Mouse (Mus musculus) kidney, adult 8-10 months (tissue): ENCODE data around the gene Plcb2.

Source experiments
- DNase-seq, 2 experiments: peaks; one replicate each; pipeline ENCODE4 v3.0.0; 2022

The Plcb2 gene

GRCm38 (mm10) chr2:118682544-118683260 lies 45.5 kb downstream of the Plcb2 start:
- DNase-seq, result peak in 1 of 2 experiments; percentile 71

GRCm38 (mm10) chr2:118680926-118681325 lies 47.3 kb downstream of the Plcb2 start:
- no peak for DNase-seq

GRCm38 (mm10) chr2:118679577-118679976 lies 48.7 kb downstream of the Plcb2 start:
- DNase-seq, result no peak

DNA sequence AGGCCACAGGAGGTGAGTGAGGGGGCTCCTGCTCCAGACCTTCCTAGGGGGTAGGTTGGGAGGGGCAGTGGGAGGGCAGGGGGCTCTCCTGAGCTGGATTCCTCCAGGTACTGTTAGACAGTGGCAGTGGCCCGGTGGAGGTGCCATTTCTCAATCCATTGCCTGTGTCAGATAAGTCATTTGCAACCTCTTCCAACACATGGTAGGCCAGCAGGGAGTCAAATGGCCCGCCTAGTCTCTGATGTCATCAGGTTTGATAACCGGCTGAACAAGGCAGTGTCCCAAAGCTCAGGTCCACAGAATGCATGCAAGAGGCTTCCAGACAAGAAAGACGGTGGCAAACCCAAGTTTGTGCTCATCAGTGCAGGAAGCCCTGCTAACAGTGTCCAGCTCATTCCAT lies 50.4 kb downstream of the Plcb2 start:
- DNase-seq, result no peak

DNA sequence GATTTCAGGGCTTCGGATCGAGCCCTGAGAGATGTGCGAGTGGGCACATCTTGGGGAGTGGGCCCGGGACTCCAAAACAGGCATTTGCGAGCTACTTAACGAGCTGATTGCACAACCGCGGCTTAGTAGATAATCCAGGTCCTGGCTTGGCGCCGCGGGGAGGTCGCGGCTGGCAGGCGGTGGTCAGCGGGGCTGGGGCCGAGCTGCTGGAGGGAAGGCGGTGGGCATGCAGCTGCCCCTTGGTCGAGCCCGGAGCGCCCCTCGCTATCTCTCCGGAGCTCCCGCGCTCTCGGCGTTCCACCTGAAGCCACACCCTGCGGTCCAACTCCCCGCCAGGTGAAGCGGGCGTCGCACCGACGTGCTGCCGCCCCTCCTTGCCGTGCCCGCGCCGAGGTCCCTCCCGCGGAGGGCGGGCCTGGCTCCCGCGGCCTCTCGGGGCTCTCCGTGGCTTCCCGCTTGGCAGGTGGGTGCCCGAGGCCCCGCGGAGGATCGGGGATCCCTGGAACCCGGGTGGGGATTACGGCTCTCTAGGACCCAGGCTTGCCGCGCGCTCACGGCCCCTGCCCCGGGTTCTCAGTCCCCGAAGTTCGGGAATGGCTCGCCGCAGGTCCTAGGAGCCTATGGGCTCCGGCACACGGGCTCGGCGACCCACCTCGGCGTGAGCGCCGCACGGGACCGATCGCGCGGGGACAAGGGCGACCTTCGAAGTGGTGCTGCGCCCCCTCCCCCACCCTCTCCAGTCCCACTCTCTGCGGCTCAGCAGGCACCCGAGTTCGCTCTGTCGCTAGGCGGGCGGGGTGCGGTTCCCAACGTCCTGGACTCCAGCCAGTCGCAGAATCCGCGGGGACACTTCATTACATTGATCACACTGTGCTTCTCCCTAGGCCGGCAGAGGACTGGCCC lies 51.1 kb downstream of the Plcb2 start:
- no peak for DNase-seq

GRCm38 (mm10) chr2:118674500-118674899 lies 53.7 kb downstream of the Plcb2 start:
- no peak for DNase-seq

GRCm38 (mm10) chr2:118673686-118674465 lies 54.4 kb downstream of the Plcb2 start:
- no peak for DNase-seq

GRCm38 (mm10) chr2:118671728-118672127 lies 56.5 kb downstream of the Plcb2 start:
- no peak for DNase-seq

DNA sequence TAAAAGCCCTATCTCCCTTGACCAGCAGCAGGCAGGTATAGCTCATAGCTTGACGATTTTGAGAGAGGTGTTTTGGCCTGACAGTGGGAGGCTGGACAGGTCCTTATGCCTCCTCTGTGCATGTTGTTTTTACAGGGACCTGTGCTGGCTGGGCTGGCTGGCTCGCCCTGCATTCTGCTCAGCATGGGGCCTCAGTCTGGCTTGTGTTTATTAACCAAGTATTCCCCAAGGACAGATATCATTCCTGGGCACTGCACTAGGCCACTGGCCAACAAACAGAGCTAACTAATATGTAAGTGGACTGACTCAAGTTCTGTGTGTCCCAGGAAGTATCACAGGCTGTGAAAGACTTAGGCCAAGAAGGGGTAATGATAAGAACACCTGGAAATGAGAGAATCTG lies 58.5 kb downstream of the Plcb2 start:
- peak; percentile 77 to 88 for DNase-seq

- peak; percentile 75 to 88 for DNase-seq
Observed at GRCm38 (mm10) chr2:118669245-118669644, 59.0 kb downstream of the Plcb2 start.

- DNase-seq, result no peak
Observed at GRCm38 (mm10) chr2:118667181-118667580, 61.1 kb downstream of the Plcb2 start.

DNA sequence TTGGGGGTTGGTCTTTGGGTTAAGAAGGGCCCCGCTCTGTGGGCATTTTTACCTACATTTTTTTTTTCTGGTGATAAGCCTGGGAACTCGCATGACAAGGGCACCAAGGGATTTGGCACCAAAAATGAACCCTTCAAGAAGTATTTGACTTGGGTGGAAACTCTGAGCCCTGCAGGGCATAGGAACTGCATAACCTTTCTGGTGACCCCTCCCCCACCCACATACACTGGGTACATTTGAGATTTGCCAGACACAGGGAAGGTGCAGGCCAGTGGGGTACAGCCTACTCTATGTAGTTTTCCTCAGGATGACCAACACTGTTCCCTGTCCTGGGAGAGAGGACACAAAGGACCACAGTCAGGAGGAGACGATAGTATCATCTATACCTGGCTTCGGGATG lies 62.6 kb downstream of the Plcb2 start:
- DNase-seq, result no peak

DNA sequence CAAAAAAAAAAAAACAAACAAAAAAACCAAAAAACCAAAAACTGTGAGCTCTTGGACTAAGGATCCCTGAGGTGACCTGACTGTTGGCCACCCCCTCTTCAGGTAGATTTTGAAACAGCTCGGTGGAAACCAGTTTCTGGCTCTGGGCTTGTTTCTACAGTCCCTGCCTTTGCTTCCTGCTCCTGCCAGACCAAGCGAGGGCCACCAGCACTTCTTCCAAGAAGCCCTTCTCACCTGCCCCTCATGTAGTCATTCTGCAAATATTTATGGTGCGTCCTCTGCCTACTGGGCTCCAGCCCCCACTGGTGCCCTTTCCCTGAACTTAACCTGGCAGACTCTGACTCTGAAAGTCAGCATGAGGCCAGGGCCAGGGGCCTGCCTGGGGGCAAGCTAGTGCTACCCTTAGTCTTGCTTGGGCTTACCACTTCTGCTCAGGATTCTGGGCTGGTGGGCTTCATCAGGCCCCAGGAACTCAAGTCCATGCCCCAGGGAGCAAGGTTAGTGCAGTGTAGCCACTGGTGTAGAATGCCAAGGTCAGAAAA lies 63.2 kb downstream of the Plcb2 start:
- DNase-seq, result peak; percentile 30 to 48

GRCm38 (mm10) chr2:118663804-118664766 lies 64.2 kb downstream of the Plcb2 start:
- peak in 1 of 2 experiments; percentile 50 for DNase-seq

DNA sequence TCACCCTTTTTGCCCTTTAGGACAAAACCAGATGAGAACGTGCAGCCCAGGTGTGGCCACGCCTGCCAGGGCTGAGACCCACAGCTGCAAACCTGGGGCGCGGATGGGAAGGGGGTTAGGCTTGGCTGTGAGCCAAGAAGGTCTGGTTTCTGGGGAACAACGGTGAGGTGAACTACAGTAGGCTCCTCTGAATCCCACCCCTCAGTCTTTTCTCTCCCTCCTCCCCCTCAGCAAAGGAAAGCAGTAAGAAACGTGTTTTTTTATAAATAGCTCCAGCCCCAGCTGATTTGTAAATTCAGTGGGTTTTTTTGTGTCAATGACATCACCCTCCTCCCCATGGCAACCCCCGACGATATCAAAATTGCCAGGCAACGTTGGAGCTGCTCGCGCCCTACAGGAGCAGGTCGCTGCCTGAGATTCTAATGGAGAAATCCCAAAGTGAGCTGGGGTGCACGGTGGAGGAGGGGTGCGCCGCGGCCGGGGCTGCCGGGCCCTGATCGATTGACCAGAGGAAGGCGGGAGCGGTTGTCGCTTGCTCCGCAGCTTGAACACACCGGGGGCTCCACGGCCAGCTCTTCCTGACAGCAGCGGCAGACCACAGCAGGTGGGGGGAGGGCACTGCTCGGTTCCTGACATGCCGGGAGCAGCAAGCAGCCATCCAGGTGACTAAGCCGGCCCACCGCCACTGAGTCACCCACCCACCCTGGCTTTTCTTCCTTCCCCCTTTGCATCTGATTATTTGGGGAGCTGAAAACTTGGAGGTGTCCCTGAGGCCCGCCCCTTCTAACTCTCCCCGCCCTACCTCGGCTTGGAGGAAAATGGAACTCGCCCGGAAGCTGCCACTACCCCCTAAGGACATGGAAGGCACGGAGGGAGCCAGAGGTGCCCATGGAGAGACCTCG lies 65.1 kb downstream of the Plcb2 start, which contains the start of gene Pak6:
Gene Pak6, plus strand, starts transcription at position 402 of the 902 bp plus-strand sequence.
- no peak for DNase-seq

GRCm38 (mm10) chr2:118661891-118662290 lies 66.3 kb downstream of the Plcb2 start:
- DNase-seq, result no peak

- DNase-seq, result no peak
Observed at GRCm38 (mm10) chr2:118659998-118660452, 68.2 kb downstream of the Plcb2 start.

GRCm38 (mm10) chr2:118659493-118659892 lies 68.7 kb downstream of the Plcb2 start:
- no peak for DNase-seq

GRCm38 (mm10) chr2:118659077-118659476 lies 69.2 kb downstream of the Plcb2 start:
- DNase-seq, result peak in 1 of 2 experiments; percentile 50

DNA sequence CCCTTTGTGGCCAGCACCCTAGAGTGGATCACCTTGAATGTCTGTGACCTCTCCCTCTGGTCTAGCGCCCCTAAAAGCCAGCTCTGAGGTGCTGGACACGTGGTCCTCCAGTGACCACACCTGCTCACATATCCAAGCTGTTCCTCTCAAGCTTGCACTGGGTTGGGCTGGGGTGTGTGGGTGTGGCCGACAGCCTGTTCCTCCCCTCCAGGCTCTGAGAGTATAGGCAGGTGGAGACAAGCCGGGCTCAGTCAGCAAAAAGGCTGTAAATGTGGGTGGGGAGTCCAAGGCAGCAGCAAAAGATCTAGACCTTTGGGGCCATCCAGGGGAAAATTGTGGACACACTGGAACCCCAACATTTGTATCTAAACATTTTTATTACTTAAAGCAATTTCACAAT lies 69.8 kb downstream of the Plcb2 start:
- no peak for DNase-seq
